Mouse (Mus musculus): ENCODE data around the gene Ly6f. TPM values are rescaled to one million over a fixed set of nuclear protein-coding genes. Genes with fewer than 3 reads are reported as not detected.

The Ly6f gene
- not detected in 2 replicates for polyA plus RNA-seq (2014; fragmentation: Nextera tagmentation; extraction: Ambion mirVana)

GRCm38 (mm10) chr15:75268121-75268520, at the start of gene Ly6f:
TSS of gene Ly6f (plus strand) at chr15:75268421.
- Histone ChIP-seq H3K9ac (ENCODE audit: low read length) (no peak within 1 kb of the TSS), H3K27ac (replicated peaks; ENCODE audit: low read depth, low read length) (no peak within 1 kb of the TSS), H3K4me1 (ENCODE audit: control insufficient read depth, insufficient read depth, low read length) (no peaks in the 10 kb centered on the region), H3K4me2 (ENCODE audit: low read depth, severe bottlenecking) (no peak within 1 kb of the TSS), H3K9me3 (ENCODE audit: control insufficient read depth, low read length) (no peaks in the 10 kb centered on the region), H3K27me3 (ENCODE audit: control insufficient read depth, insufficient read depth, low read length) (no peaks in the 10 kb centered on the region), H3K4me3 (ENCODE audit: low read depth, low read length) (no peak within 1 kb of the TSS), H3K36me3 (ENCODE audit: control insufficient read depth, insufficient read depth, low read length) (no peaks in the 10 kb centered on the region)
- DNase-seq (ENCODE audit: low spot score) (no peak), ATAC-seq (ENCODE audit: insufficient number of reproducible peaks, low FRiP score, low TSS enrichment, low read depth) (no peak)

GRCm38 (mm10) chr15:75221942-75222341, 46.3 kb upstream of the Ly6f start:
- Histone ChIP-seq H3K36me3 (ENCODE audit: control insufficient read depth, insufficient read depth, low read length) (no peaks in the 10 kb centered on the region), H3K4me2 (ENCODE audit: low read depth, severe bottlenecking) (no peak overlapping the region), H3K9ac (ENCODE audit: low read length) (no peak overlapping the region), H3K4me3 (ENCODE audit: low read depth, low read length) (no peak overlapping the region), H3K27me3 (ENCODE audit: control insufficient read depth, insufficient read depth, low read length) (no peaks in the 10 kb centered on the region), H3K27ac (replicated peaks; ENCODE audit: low read depth, low read length) (no peak overlapping the region), H3K9me3 (ENCODE audit: control insufficient read depth, low read length) (no peaks in the 10 kb centered on the region), H3K4me1 (ENCODE audit: control insufficient read depth, insufficient read depth, low read length) (no peaks in the 10 kb centered on the region)
- DNase-seq (ENCODE audit: low spot score) (no peak), ATAC-seq (ENCODE audit: insufficient number of reproducible peaks, low FRiP score, low TSS enrichment, low read depth) (no peak)

GRCm38 (mm10) chr15:75237736-75238288, 30.4 kb upstream of the Ly6f start:
- Histone ChIP-seq H3K27me3 (ENCODE audit: control insufficient read depth, insufficient read depth, low read length) (no peaks in the 10 kb centered on the region), H3K9ac (ENCODE audit: low read length) (no peak overlapping the region), H3K4me2 (ENCODE audit: low read depth, severe bottlenecking) (no peak overlapping the region), H3K4me1 (ENCODE audit: control insufficient read depth, insufficient read depth, low read length) (no peaks in the 10 kb centered on the region), H3K4me3 (ENCODE audit: low read depth, low read length) (no peak overlapping the region), H3K36me3 (ENCODE audit: control insufficient read depth, insufficient read depth, low read length) (no peaks in the 10 kb centered on the region), H3K27ac (replicated peaks; ENCODE audit: low read depth, low read length) (no peak overlapping the region), H3K9me3 (ENCODE audit: control insufficient read depth, low read length) (no peaks in the 10 kb centered on the region)
- no peak for DNase-seq (ENCODE audit: low spot score)
- WGBS, result 87% methylated on average over 3 of the region's 3 CpGs
- no peak for ATAC-seq (ENCODE audit: insufficient number of reproducible peaks, low FRiP score, low TSS enrichment, low read depth)

- no peaks in the 10 kb centered on the region for H3K27me3 ChIP-seq (ENCODE audit: control insufficient read depth, insufficient read depth, low read length)
- H3K9me3 ChIP-seq (ENCODE audit: control insufficient read depth, low read length), result no peaks in the 10 kb centered on the region
- no peak overlapping the region for H3K4me2 ChIP-seq (ENCODE audit: low read depth, severe bottlenecking)
- H3K27ac ChIP-seq (replicated peaks; ENCODE audit: low read depth, low read length), result no peak overlapping the region
- no peak for ATAC-seq (ENCODE audit: insufficient number of reproducible peaks, low FRiP score, low TSS enrichment, low read depth)
- H3K36me3 ChIP-seq (ENCODE audit: control insufficient read depth, insufficient read depth, low read length), result no peaks in the 10 kb centered on the region
- WGBS, result 61% methylated on average over 2 of the region's 2 CpGs
- peak; percentile 16 for DNase-seq (ENCODE audit: low spot score)
- no peaks in the 10 kb centered on the region for H3K4me1 ChIP-seq (ENCODE audit: control insufficient read depth, insufficient read depth, low read length)
- no peak overlapping the region for H3K4me3 ChIP-seq (ENCODE audit: low read depth, low read length)
- H3K9ac ChIP-seq (ENCODE audit: low read length), result no peak overlapping the region
Measured at GRCm38 (mm10) chr15:75240558-75240957, 27.7 kb upstream of the Ly6f start.

GRCm38 (mm10) chr15:75242756-75243640, 25.2 kb upstream of the Ly6f start:
- H3K4me3 ChIP-seq (ENCODE audit: low read depth, low read length), result no peak overlapping the region
- no peaks in the 10 kb centered on the region for H3K9me3 ChIP-seq (ENCODE audit: control insufficient read depth, low read length)
- no peaks in the 10 kb centered on the region for H3K27me3 ChIP-seq (ENCODE audit: control insufficient read depth, insufficient read depth, low read length)
- H3K4me1 ChIP-seq (ENCODE audit: control insufficient read depth, insufficient read depth, low read length), result no peaks in the 10 kb centered on the region
- 76% methylated on average over 3 of the region's 3 CpGs for WGBS
- H3K36me3 ChIP-seq (ENCODE audit: control insufficient read depth, insufficient read depth, low read length), result no peaks in the 10 kb centered on the region
- no peak overlapping the region for H3K4me2 ChIP-seq (ENCODE audit: low read depth, severe bottlenecking)
- DNase-seq (ENCODE audit: low spot score) (no peak), ATAC-seq (ENCODE audit: insufficient number of reproducible peaks, low FRiP score, low TSS enrichment, low read depth) (no peak)
- no peak overlapping the region for H3K9ac ChIP-seq (ENCODE audit: low read length)
- H3K27ac ChIP-seq (replicated peaks; ENCODE audit: low read depth, low read length), result no peak overlapping the region

- Histone ChIP-seq H3K9ac (ENCODE audit: low read length) (no peak overlapping the region), H3K9me3 (ENCODE audit: control insufficient read depth, low read length) (no peaks in the 10 kb centered on the region), H3K4me3 (ENCODE audit: low read depth, low read length) (no peak overlapping the region), H3K36me3 (ENCODE audit: control insufficient read depth, insufficient read depth, low read length) (no peaks in the 10 kb centered on the region), H3K4me2 (ENCODE audit: low read depth, severe bottlenecking) (no peak overlapping the region), H3K27me3 (ENCODE audit: control insufficient read depth, insufficient read depth, low read length) (no peaks in the 10 kb centered on the region), H3K4me1 (ENCODE audit: control insufficient read depth, insufficient read depth, low read length) (no peaks in the 10 kb centered on the region), H3K27ac (replicated peaks; ENCODE audit: low read depth, low read length) (no peak overlapping the region)
- 87% methylated on average over 3 of the region's 3 CpGs for WGBS
- DNase-seq (ENCODE audit: low spot score) (no peak), ATAC-seq (ENCODE audit: insufficient number of reproducible peaks, low FRiP score, low TSS enrichment, low read depth) (no peak)
Measured at GRCm38 (mm10) chr15:75254671-75255070, 13.6 kb upstream of the Ly6f start.

GRCm38 (mm10) chr15:75265863-75266262, 2.4 kb upstream of the Ly6f start:
- no peak overlapping the region for H3K9ac ChIP-seq (ENCODE audit: low read length)
- DNase-seq (ENCODE audit: low spot score), result no peak
- ATAC-seq (ENCODE audit: insufficient number of reproducible peaks, low FRiP score, low TSS enrichment, low read depth), result no peak

GRCm38 (mm10) chr15:75266626-75267025, 1.6 kb upstream of the Ly6f start:
- no peak for ATAC-seq (ENCODE audit: insufficient number of reproducible peaks, low FRiP score, low TSS enrichment, low read depth)
- DNase-seq (ENCODE audit: low spot score), result no peak
- Histone ChIP-seq H3K9ac (ENCODE audit: low read length) (no peak overlapping the region), H3K4me2 (ENCODE audit: low read depth, severe bottlenecking) (no peak overlapping the region), H3K4me3 (ENCODE audit: low read depth, low read length) (no peak overlapping the region), H3K9me3 (ENCODE audit: control insufficient read depth, low read length) (no peaks in the 10 kb centered on the region), H3K27me3 (ENCODE audit: control insufficient read depth, insufficient read depth, low read length) (no peaks in the 10 kb centered on the region), H3K36me3 (ENCODE audit: control insufficient read depth, insufficient read depth, low read length) (no peaks in the 10 kb centered on the region), H3K4me1 (ENCODE audit: control insufficient read depth, insufficient read depth, low read length) (no peaks in the 10 kb centered on the region), H3K27ac (replicated peaks; ENCODE audit: low read depth, low read length) (no peak overlapping the region)
- 55% methylated on average over 1 of the region's 1 CpGs for WGBS

More at GRCm38 (mm10) chr15:75265863-75266262, 2.4 kb upstream of the Ly6f start:
- no peaks in the 10 kb centered on the region for H3K36me3 ChIP-seq (ENCODE audit: control insufficient read depth, insufficient read depth, low read length)
- no peaks in the 10 kb centered on the region for H3K9me3 ChIP-seq (ENCODE audit: control insufficient read depth, low read length)
- H3K4me2 ChIP-seq (ENCODE audit: low read depth, severe bottlenecking), result no peak overlapping the region
- H3K4me3 ChIP-seq (ENCODE audit: low read depth, low read length), result no peak overlapping the region
- no peaks in the 10 kb centered on the region for H3K27me3 ChIP-seq (ENCODE audit: control insufficient read depth, insufficient read depth, low read length)
- no peak overlapping the region for H3K27ac ChIP-seq (replicated peaks; ENCODE audit: low read depth, low read length)
- no peaks in the 10 kb centered on the region for H3K4me1 ChIP-seq (ENCODE audit: control insufficient read depth, insufficient read depth, low read length)
